Mouse (Mus musculus) mouse trophoblast stem cell (cell line): ENCODE results near the gene Dcaf7.
"Not testable (repeated sequence)": the region's sequence is repeated elsewhere in the genome, so short reads cannot be mapped to it uniquely, and the experiment has no call there.

Experiments
- in situ Hi-C, 2 experiments: fragments of 300-500 bp; cut with MseI, MboI; formaldehyde crosslinking; loops; 2 replicates in 1 of 2; 3 replicates in 1 of 2; pipeline ENCODE4 v1.15.1; 2025

Dcaf7 gene

DNA sequence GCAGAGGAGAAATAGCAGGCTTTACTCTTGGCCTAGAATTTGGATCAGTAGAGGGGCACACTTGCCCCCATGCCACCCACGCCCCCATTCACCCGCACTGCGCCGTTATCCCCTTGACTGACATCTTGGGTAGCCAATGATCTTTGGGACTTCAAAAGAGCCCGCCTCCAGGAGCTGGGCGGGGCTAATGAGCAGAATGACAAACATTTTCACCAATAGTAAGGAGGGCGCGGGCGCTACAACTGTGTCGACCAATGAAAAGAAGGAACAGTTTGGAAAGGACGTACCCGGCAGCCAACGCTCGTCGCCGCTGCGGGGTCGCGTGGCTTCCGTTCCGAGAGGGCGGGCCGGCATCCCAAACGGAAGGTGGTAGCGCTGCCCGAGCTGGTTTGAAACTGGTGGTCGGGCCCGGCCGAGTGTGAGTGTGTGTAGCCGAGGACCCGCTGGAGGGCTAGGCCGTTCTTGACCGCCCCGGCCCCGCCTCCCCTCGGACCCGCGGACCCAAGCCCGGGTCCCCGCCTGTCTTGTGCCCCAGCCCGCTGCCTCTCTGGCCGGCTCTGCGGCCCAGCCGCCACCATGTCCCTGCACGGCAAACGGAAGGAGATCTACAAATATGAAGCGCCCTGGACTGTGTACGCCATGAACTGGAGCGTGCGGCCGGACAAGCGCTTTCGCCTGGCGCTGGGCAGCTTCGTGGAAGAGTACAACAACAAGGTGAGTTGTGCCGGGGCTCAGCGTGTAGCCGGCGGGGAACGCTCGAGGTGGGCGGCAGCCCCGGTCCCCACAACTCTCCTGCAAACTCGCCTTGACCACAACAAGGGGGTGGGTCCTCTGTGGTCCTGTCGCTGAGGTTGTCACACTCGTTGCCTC lies at the start of gene Dcaf7:
Dcaf7 (plus strand) TSS at position 325 of the 870 bp plus-strand sequence.
- in situ Hi-C loops = no loop called here

GRCm38 (mm10) chr11:105987446-105987845 lies 49.2 kb upstream of the Dcaf7 start:
- in situ Hi-C loops = no loop called here

- in situ Hi-C loops = no loop called here
Measured at GRCm38 (mm10) chr11:105989446-105989845, 47.2 kb upstream of the Dcaf7 start.

DNA sequence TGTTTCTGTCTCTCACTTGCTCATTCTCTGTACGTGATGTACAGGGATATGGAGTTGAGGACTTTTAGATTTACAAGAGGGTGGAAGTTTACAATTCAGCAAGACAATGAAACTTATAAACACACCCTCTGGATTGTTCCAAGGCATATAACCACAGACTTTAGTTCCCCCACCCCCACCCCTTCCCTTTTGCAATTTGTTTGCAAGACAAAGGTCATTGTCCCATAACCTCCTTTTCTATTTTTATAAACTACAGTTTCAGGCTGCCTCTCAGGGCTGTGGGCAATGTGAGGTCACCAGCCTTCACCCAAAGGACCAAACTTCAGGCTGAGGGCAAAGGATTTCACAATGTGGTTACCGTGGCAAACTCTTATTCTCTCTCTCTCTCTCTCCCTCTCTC lies 46.4 kb upstream of the Dcaf7 start:
- in situ Hi-C loops = no loop called here

DNA sequence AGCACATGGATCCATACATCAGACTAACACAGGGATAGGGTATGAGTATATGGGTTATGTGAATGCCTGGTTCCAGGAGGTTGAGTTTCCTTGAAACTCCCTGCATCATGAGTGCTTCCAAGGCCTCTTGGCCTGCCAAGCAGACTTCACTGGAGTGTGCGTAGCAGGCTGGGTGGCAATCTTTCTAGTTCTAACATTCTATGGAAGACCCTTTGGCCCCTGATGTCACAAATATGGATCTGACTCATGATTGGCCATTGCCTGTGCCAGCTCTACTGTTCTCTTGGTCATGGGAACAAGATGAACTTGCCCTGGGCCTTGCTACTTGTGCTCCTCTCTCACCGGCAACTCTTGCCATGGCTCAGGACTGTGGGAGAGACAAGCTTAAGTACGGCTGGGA lies 42.3 kb upstream of the Dcaf7 start, which contains the start of gene Ace3:
Ace3 (plus strand) TSS at position 301 of the 400 bp plus-strand sequence.
- in situ Hi-C loops = no loop called here

DNA sequence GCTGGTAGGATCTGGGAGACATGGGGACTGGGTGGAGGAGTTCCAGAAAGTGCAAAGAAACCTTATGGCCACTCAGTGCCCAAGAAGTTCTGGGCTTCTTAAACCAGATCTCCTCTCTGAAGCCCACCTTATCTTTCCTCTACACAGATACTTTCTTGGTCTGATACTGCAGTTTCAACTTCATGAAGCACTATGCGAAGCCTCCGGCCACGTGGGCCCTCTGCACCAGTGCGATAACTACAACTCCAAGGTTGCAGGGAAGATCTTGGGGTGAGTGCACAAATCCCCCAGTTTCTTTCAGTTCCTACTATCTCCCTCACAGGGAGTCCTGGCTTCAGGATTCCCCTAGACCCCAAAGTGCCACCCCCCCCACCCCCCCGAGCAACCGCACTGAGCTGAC lies 36.6 kb upstream of the Dcaf7 start:
- in situ Hi-C loops = no loop called here

- in situ Hi-C loops = no loop called here
Measured at GRCm38 (mm10) chr11:106001718-106002117, 35.0 kb upstream of the Dcaf7 start.

DNA sequence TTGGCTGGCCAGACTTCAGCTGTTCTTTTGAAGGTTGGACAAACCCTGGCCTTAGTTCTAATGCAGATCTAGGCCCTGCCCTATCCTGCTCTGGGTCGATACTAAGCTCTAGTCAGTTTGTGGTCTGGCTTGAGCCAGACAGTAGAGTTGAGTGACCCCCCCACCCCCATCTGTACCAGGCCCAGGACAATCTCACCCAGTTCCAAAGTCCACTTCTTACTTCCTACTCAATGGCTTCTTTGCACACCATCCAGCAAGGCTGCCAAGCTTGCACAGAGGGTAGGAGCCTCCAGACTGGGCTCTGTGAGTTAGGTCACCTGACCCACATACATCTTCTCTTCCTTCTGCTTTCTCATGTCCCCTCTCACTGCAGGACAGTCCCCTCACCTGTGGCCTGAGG lies 32.1 kb upstream of the Dcaf7 start:
- in situ Hi-C loops = no loop called here

GRCm38 (mm10) chr11:106005970-106006369 lies 30.7 kb upstream of the Dcaf7 start:
- in situ Hi-C loops = no loop called here

GRCm38 (mm10) chr11:106007821-106008220 lies 28.9 kb upstream of the Dcaf7 start, which contains the start of gene Kcnh6:
Kcnh6 (plus strand) TSS chr11:106008124.
- in situ Hi-C loops = no loop called here

DNA sequence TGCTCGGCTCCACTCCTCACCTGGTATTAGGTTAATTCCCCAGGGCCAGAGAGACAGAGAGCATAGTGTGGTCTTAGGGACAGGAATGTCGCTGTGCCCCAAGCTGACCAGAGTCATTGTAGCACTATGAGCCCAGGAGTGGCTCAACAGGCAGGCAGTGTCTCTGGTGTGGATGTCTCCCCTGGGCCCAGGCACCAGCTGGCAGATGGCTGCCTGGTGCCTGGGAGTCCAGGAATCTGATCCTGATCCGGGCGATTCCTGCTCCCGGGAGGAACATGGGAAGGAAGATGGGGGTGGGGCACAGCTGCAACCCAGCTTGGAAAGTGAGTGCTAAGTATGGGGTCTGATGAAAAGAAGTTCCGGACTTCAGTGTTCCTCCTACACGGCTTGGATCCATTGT lies 24.0 kb upstream of the Dcaf7 start:
- in situ Hi-C loops = no loop called here

GRCm38 (mm10) chr11:106013556-106014225 lies 23.0 kb upstream of the Dcaf7 start:
- in situ Hi-C loops = no loop called here

DNA sequence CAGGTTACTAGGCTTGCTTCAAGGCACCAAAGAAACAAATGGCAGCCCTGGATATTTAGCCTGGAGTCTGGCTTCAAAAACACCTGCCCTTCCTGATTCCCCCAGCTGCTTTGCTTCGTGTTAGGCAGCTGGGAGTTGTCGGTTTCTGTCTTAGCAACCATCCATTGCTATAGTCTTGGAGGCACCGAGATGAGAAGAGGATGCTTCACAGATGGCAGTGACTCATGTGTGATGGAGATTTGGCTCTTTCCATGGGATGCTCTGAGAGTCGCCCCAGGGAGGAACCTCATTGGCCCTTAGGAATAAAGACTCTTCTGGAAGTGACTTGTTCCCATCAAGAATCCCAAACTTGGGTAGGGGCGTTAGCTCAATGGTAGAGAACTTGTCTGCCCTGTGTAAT lies 20.2 kb upstream of the Dcaf7 start:
- in situ Hi-C loops = no loop called here

DNA sequence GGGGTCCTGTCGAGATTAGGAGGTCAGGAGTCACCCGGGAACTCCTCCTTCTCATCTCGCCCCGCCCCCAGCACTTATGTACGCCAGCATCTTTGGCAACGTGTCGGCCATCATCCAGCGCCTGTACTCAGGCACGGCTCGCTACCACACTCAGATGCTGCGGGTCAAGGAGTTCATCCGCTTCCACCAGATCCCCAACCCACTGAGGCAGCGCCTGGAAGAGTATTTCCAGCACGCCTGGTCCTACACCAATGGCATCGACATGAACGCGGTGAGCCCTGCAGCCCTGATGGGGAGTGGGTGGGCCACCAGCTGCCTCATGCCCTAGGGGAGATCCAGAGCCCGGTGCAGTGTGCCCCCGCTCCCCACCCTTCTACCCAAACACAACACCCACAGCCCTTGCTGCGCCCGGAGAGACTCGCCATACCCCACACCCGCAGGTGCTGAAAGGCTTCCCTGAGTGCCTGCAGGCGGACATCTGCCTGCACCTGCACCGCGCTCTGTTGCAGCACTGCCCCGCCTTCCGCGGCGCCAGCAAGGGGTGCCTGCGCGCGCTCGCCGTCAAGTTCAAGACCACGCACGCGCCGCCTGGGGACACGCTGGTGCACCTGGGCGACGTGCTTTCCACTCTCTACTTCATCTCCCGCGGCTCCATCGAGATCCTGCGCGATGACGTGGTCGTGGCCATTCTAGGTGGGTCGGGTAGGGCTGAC lies 16.5 kb upstream of the Dcaf7 start:
- in situ Hi-C loops = loop anchor here in 1 of 2 experiments (5.0 kb wide), 1 partner anchor 93 kb away; no protein-coding TSS in a partner anchor

- in situ Hi-C loops = no loop called here
Measured at GRCm38 (mm10) chr11:106025774-106026173, 10.9 kb upstream of the Dcaf7 start.

- in situ Hi-C loops = no loop called here
Measured at GRCm38 (mm10) chr11:106026465-106027151, 10.1 kb upstream of the Dcaf7 start.

GRCm38 (mm10) chr11:106027607-106028006 lies 9.1 kb upstream of the Dcaf7 start:
- in situ Hi-C loops = no loop called here

- in situ Hi-C loops = not testable (repeated sequence)
Measured at GRCm38 (mm10) chr11:106032074-106032473, 4.6 kb upstream of the Dcaf7 start.

DNA sequence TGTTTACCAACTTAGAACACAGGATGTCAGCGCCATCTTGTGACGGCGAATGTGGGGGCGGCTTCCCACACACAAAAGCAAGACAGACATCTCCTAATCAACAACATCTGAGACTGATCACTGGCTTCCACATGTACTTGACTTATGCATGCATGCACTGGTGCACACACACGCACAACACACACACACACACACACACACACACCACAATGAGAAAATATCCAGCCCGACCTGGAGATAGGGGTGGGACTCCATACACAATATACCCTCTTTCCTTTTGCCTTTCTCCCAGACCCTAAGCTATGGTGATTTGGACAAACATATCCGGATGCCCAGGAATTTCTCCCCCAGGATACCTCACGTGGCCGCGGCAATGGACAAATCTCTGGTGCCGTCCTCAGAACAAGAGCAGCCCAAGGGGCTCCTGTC lies 3.2 kb upstream of the Dcaf7 start:
- in situ Hi-C loops = no loop called here

DNA sequence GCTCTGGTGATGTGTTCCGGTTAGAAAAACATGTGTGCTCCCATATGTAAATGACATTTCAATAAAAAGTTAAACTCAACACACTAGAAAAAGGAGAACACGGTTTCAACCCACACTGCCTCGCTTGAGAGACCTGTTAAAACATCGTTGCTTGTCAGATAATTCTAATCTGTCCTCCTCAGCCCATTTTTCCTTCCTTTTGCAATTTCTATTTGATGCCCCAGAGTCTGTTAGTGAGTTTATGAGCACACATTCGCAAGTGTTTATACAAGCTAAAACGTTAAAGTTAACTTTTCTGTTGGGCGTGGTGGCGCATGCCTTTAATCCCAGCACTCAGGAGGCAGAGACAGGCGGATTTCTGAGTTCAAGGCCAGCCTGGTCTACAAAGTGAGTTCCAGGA lies 1.7 kb upstream of the Dcaf7 start:
- in situ Hi-C loops = no loop called here

- in situ Hi-C loops = no loop called here
Measured at GRCm38 (mm10) chr11:106037418-106037751, 713 bp downstream of the Dcaf7 start.

- in situ Hi-C loops = no loop called here
Measured at GRCm38 (mm10) chr11:106044349-106044748, 7.7 kb downstream of the Dcaf7 start.
